Mouse (Mus musculus) liver, embryonic 12.5 days (tissue): Measurements from ENCODE around the gene Hbb-bh1. TPM values are rescaled to one million over a fixed set of nuclear protein-coding genes. Genes with fewer than 3 reads are reported as not detected.
A peak's percentile ranks its signal among the peaks of the same experiment; 100 is the strongest.

Source experiments
- ATAC-seq: fragments of 200-750 bp; cut with Nextera tagmentation; 2 replicates; pipeline ENCODE4 v1.8.0; 2017; ENCODE audit warnings: moderate number of reproducible peaks, mild to moderate bottlenecking, moderate library complexity
- H3K27ac ChIP-seq: fragments of 300-500 bp; sonication (generic); 2 replicates; pipeline ENCODE4 v1.5.1; 2016; ENCODE audit warnings: mild to moderate bottlenecking
- H3K27me3 ChIP-seq: fragments of 300-500 bp; sonication (generic); replicated peaks from 2 replicates; pipeline ENCODE4 v1.6.1; 2016; ENCODE audit warnings: mild to moderate bottlenecking, moderate library complexity
- H3K36me3 ChIP-seq: fragments of 300-500 bp; sonication (generic); 2 replicates; pipeline ENCODE4 v1.6.1; 2016; ENCODE audit warnings: mild to moderate bottlenecking, moderate library complexity
- H3K4me1 ChIP-seq: fragments of 300-500 bp; sonication (generic); 2 replicates; pipeline ENCODE4 v1.6.1; 2016
- H3K4me2 ChIP-seq: fragments of 300-500 bp; sonication (generic); 2 replicates; pipeline ENCODE4 v1.6.1; 2016; ENCODE audit warnings: mild to moderate bottlenecking, moderate library complexity
- H3K4me3 ChIP-seq: fragments of 300-500 bp; sonication (generic); 2 replicates; pipeline ENCODE4 v1.5.1; 2016; ENCODE audit warnings: mild to moderate bottlenecking, moderate library complexity
- H3K9ac ChIP-seq: fragments of 300-500 bp; sonication (generic); 2 replicates; pipeline ENCODE4 v1.6.1; 2016; ENCODE audit warnings: mild to moderate bottlenecking, moderate library complexity
- H3K9me3 ChIP-seq: fragments of 300-500 bp; sonication (generic); replicated peaks from 2 replicates; pipeline ENCODE4 v1.6.1; 2016; ENCODE audit warnings: mild to moderate bottlenecking, moderate library complexity
- WGBS: fragments of 180-500 bp; shearing (Covaris S2); methylation state at CpG from one replicate; pipeline ENCODE4 v1.1.7; 2016; ENCODE audit not compliant: insufficient replicate concordance; 5-methylcytosine and 5-hydroxymethylcytosine counted together
- polyA plus RNA-seq: library from polyadenylated mRNA; unstranded; fragments of >200 nt; fragmentation: Nextera tagmentation; extraction: Ambion mirVana; gene quantifications from 2 replicates; pipeline ENCODE4 v1.2.1, GENCODE M21; 2016

The Hbb-bh1 gene
- polyA plus RNA-seq = 1,392 and 1,481 TPM in 2 replicates

- Histone ChIP-seq H3K27ac (peak within 1 kb of the TSS; percentile 74), H3K27me3 (no peaks in the 10 kb centered on the region), H3K9me3 (no peaks in the 10 kb centered on the region), H3K4me1 (peaks cover 50% of the 10 kb centered on the region), H3K36me3 (no peaks in the 10 kb centered on the region), H3K9ac (peak within 1 kb of the TSS; percentile 45), H3K4me3 (no peak within 1 kb of the TSS), H3K4me2 (peak within 1 kb of the TSS; percentile 27)
- ATAC-seq = peak; percentile 57
- 38% methylated on average over 2 of the region's 2 CpGs for WGBS
These were observed at the start of gene Hbb-bh1 for GRCm38 (mm10) chr7:103843034-103843433. Gene Hbb-bh1 (minus strand): TSS chr7:103843164.

- Histone ChIP-seq H3K9me3 (no peaks in the 10 kb centered on the region), H3K9ac (no peak within 1 kb of the TSS), H3K36me3 (no peaks in the 10 kb centered on the region), H3K4me2 (no peak within 1 kb of the TSS), H3K27ac (no peak within 1 kb of the TSS), H3K4me1 (peaks cover 5% of the 10 kb centered on the region; the same call in 1 of the 2 replicates), H3K27me3 (no peaks in the 10 kb centered on the region), H3K4me3 (no peak within 1 kb of the TSS)
- no peak for ATAC-seq
These were observed 43.2 kb upstream of the Hbb-bh1 start, which contains the start of gene Olfr66 for GRCm38 (mm10) chr7:103886152-103886551. Gene Olfr66 (minus strand): TSS chr7:103886252.

DNA sequence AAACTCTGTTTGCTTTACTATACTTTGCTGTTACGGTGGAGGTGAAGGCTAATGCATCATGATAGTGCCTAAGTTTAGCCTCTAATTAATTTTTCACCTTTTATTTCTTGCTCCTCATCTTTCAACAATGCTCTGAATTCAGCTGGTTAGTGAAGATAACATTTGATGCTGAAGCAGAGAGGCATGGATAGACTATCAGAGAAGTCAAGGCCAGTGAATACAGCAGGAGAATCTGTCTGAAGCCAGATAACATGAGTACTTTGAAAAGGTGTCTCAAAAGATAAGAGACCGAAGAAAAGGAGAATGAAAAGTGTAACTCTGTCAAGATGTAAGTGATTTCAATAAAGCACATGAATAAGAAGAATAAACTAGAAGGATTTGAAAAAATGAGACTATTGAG, 34.1 kb upstream of the Hbb-bh1 start:
- 0 out of 2 replicates have a peak overlapping the region, but pooled peaks have one; percentile 25 for H3K4me2 ChIP-seq

DNA sequence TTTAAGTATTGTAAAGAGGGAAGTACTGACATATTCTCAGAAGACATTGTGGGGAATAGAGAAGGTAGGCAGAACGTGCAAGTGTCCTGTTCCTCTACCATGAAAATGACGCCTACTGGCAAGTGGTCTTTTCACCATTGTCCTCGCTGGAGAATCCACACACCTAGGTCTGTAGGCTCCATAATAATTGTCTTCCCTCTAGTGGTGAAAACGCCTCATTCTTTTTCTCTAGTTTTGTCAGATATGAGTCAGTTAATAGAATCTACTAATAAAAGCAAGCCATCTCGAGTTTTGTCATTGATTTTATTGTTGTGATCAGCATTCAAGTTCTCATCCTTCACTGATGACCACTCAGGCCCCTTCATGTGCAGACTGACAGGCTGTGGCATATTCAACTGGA, 31.5 kb upstream of the Hbb-bh1 start:
- Histone ChIP-seq H3K4me3 (no peak overlapping the region), H3K9ac (peak overlapping the region; percentile 58), H3K9me3 (no peaks in the 10 kb centered on the region), H3K27ac (peak overlapping the region; percentile 94), H3K27me3 (no peaks in the 10 kb centered on the region), H3K36me3 (no peaks in the 10 kb centered on the region), H3K4me1 (peaks cover 78% of the 10 kb centered on the region), H3K4me2 (peak overlapping the region; percentile 6; the same call in 1 of the 2 replicates)
- 23% methylated on average over 5 of the region's 5 CpGs for WGBS
- ATAC-seq = no peak

More for the DNA sequence above, 34.1 kb upstream of the Hbb-bh1 start:
- Histone ChIP-seq H3K9me3 (no peaks in the 10 kb centered on the region), H3K36me3 (no peaks in the 10 kb centered on the region), H3K27me3 (no peaks in the 10 kb centered on the region), H3K4me3 (no peak overlapping the region), H3K27ac (peak overlapping the region; percentile 94), H3K9ac (0 out of 2 replicates have a peak overlapping the region, but pooled peaks have one; percentile 56), H3K4me1 (peaks cover 62% of the 10 kb centered on the region)
- 28% methylated on average over 2 of the region's 2 CpGs for WGBS
- peak; percentile 93 for ATAC-seq

DNA sequence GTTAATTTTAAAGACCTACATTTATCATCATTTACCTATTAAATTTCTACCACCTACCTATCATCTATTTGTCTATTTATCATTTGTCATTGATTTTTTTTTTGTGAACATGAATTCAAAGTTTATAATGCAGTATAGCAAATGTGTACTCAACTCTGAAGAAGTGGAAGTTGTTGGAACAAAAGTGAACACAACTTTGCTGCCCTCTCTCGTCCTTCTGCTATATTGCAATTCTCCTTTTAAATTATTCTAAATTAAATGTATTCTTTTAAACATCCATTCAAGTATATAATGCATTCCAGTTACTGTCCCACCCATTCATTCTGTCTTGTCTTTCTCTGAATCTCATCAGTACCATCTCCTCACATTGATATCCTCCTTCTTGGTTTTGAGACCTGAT, 30.1 kb upstream of the Hbb-bh1 start:
- H3K4me2 ChIP-seq = peak overlapping the region; percentile 24
- H3K9me3 ChIP-seq = no peaks in the 10 kb centered on the region
- no peak for ATAC-seq
- peak overlapping the region; percentile 52 for H3K9ac ChIP-seq
- H3K27me3 ChIP-seq = no peaks in the 10 kb centered on the region
- no peaks in the 10 kb centered on the region for H3K36me3 ChIP-seq
- peaks cover 73% of the 10 kb centered on the region for H3K4me1 ChIP-seq
- no peak overlapping the region for H3K4me3 ChIP-seq
- H3K27ac ChIP-seq = peak overlapping the region; percentile 90
- 0% methylated on average over 1 of the region's 1 CpGs for WGBS

GRCm38 (mm10) chr7:103870667-103871066, 27.7 kb upstream of the Hbb-bh1 start:
- Histone ChIP-seq H3K36me3 (no peaks in the 10 kb centered on the region), H3K27me3 (no peaks in the 10 kb centered on the region), H3K4me2 (peak overlapping the region; percentile 52), H3K4me3 (0 out of 2 replicates have a peak overlapping the region, but pooled peaks have one; percentile 3), H3K4me1 (peaks cover 70% of the 10 kb centered on the region), H3K9ac (peak overlapping the region; percentile 71), H3K9me3 (no peaks in the 10 kb centered on the region), H3K27ac (peak overlapping the region; percentile 97)
- peak; percentile 89 for ATAC-seq

GRCm38 (mm10) chr7:103865716-103866115, 22.8 kb upstream of the Hbb-bh1 start:
- Histone ChIP-seq H3K4me1 (peaks cover 81% of the 10 kb centered on the region), H3K27ac (peak overlapping the region; percentile 98), H3K9me3 (no peaks in the 10 kb centered on the region), H3K4me3 (peak overlapping the region; percentile 33), H3K9ac (peak overlapping the region; percentile 74), H3K27me3 (no peaks in the 10 kb centered on the region), H3K4me2 (peak overlapping the region; percentile 54), H3K36me3 (no peaks in the 10 kb centered on the region)
- ATAC-seq = peak; percentile 93

DNA sequence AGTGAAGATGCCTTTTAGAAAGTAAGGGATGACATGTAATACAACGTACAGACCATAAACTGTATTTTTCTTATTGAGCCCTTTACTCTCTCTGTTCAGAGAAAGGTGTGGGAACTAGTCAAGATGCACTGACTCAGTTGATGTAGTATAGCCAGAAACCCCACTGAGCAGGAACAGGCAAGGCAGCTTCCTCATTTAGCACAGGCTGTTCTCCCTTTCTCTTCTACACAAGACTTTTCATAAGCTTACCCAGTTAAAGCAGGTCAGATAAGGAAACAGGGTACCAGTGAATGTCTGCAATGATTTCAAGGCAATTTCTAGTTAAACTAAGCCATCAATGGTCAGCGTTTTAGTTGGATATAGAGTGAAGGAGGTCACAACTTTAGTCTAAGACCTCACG, 18.6 kb upstream of the Hbb-bh1 start:
- Histone ChIP-seq H3K27me3 (no peaks in the 10 kb centered on the region), H3K4me1 (peaks cover 72% of the 10 kb centered on the region), H3K27ac (peak overlapping the region; percentile 97), H3K36me3 (no peaks in the 10 kb centered on the region), H3K4me3 (no peak overlapping the region; the same call in 1 of the 2 replicates), H3K9me3 (no peaks in the 10 kb centered on the region), H3K4me2 (peak overlapping the region; percentile 51), H3K9ac (peak overlapping the region; percentile 67)
- no peak for ATAC-seq
- WGBS = 34% methylated on average over 3 of the region's 3 CpGs

DNA sequence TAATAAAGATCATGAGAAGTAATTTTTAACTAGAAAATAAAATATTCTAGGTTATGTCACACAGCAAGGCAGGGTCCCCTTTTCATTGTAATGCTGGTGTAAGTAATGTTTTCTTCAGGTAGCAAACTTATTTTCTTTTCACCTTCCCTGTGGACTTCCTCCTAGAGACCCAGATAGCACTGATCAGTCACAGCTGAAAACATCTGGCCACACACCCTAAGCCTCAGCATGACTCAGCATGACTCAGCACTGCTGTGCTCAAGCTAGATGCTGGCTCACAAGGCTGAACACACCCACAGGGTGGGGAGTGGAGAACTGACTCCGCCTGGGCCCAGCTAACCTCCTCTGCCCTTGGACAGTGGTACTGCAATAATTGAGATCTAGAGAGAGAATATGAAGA, 17.9 kb upstream of the Hbb-bh1 start:
- peak overlapping the region; percentile 97 for H3K27ac ChIP-seq
- H3K4me1 ChIP-seq = peaks cover 67% of the 10 kb centered on the region
- no peak overlapping the region; the same call in 1 of the 2 replicates for H3K4me3 ChIP-seq
- H3K9ac ChIP-seq = peak overlapping the region; percentile 74
- H3K36me3 ChIP-seq = no peaks in the 10 kb centered on the region
- WGBS = 6% methylated on average over 1 of the region's 1 CpGs
- H3K9me3 ChIP-seq = no peaks in the 10 kb centered on the region
- H3K4me2 ChIP-seq = peak overlapping the region; percentile 51
- peak; percentile 84 for ATAC-seq
- H3K27me3 ChIP-seq = no peaks in the 10 kb centered on the region

GRCm38 (mm10) chr7:103859076-103859475, 16.1 kb upstream of the Hbb-bh1 start:
- peak overlapping the region; percentile 20; the same call in 1 of the 2 replicates for H3K4me3 ChIP-seq
- H3K27me3 ChIP-seq = no peaks in the 10 kb centered on the region
- ATAC-seq = peak; percentile 93
- 13% methylated on average over 2 of the region's 2 CpGs for WGBS
- peak overlapping the region; percentile 63 for H3K4me2 ChIP-seq
- peaks cover 67% of the 10 kb centered on the region for H3K4me1 ChIP-seq
- no peaks in the 10 kb centered on the region for H3K9me3 ChIP-seq
- H3K9ac ChIP-seq = peak overlapping the region; percentile 81
- no peaks in the 10 kb centered on the region for H3K36me3 ChIP-seq
- H3K27ac ChIP-seq = peak overlapping the region; percentile 97

DNA sequence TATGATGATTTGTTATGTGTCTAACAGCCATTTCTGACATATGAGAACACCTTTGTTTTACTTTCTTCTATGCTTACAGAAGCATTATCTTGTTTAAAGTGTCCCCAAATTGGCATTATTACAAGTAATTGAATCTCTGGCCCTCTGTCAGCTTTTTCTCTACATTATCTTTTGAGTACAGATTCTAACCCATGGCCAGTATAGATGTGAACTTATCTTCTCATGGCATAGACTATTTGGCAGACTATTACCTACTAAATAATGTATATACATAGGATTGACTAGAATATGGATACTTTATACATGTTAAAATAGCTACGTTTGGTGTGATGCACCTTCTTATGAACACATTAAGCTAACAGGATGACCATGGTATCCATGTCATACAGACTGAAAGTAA, 11.7 kb upstream of the Hbb-bh1 start:
- peak overlapping the region; percentile 48 for H3K9ac ChIP-seq
- H3K36me3 ChIP-seq = no peaks in the 10 kb centered on the region
- no peak overlapping the region for H3K4me3 ChIP-seq
- H3K27ac ChIP-seq = peak overlapping the region; percentile 86
- H3K4me1 ChIP-seq = peaks cover 60% of the 10 kb centered on the region
- peak overlapping the region; percentile 19; the same call in 1 of the 2 replicates for H3K4me2 ChIP-seq
- H3K27me3 ChIP-seq = no peaks in the 10 kb centered on the region
- 42% methylated on average over 1 of the region's 1 CpGs for WGBS
- no peaks in the 10 kb centered on the region for H3K9me3 ChIP-seq
- peak; percentile 25; the same call in 1 of the 2 replicates for ATAC-seq

- H3K27ac ChIP-seq = peak within 1 kb of the TSS; percentile 86
- peak; percentile 47 for ATAC-seq
- H3K4me1 ChIP-seq = peaks cover 62% of the 10 kb centered on the region
- peak within 1 kb of the TSS; percentile 45 for H3K9ac ChIP-seq
- H3K4me2 ChIP-seq = 0 out of 2 replicates have a peak within 1 kb of the TSS, but pooled peaks have one; percentile 4
- 48% methylated on average over 2 of the region's 2 CpGs for WGBS
- H3K36me3 ChIP-seq = no peaks in the 10 kb centered on the region
- no peaks in the 10 kb centered on the region for H3K27me3 ChIP-seq
- H3K4me3 ChIP-seq = no peak within 1 kb of the TSS
- no peaks in the 10 kb centered on the region for H3K9me3 ChIP-seq
These were observed 10.1 kb upstream of the Hbb-bh1 start, which contains the start of gene Hbb-y for GRCm38 (mm10) chr7:103853090-103853489. Gene Hbb-y (minus strand): TSS chr7:103853216.
